Mouse (Mus musculus): ENCODE data around the gene Dapp1.
"Not testable (repeated sequence)": the region's sequence is repeated elsewhere in the genome, so short reads cannot be mapped to it uniquely, and the experiment has no call there.

The Dapp1 gene

GRCm38 (mm10) chr3:137920594-137920993, 60.8 kb downstream of the Dapp1 start:
- DNase-seq (ENCODE audit: low read depth, low spot score), result no peak

GRCm38 (mm10) chr3:137919398-137919797, 61.9 kb downstream of the Dapp1 start:
- no peak for DNase-seq (ENCODE audit: low read depth, low spot score)

- peak; percentile 83 for DNase-seq (ENCODE audit: low read depth, low spot score)
These were observed 62.4 kb downstream of the Dapp1 start for GRCm38 (mm10) chr3:137918932-137919311.

GRCm38 (mm10) chr3:137918172-137918931, 63.0 kb downstream of the Dapp1 start, which contains the start of gene Lamtor3:
Lamtor3 (plus strand) TSS chr3:137918506.
- peak; percentile 87 for DNase-seq (ENCODE audit: low read depth, low spot score)

- DNase-seq (ENCODE audit: low read depth, low spot score), result no peak
These were observed 63.6 kb downstream of the Dapp1 start for GRCm38 (mm10) chr3:137917694-137918171.

- DNase-seq (ENCODE audit: low read depth, low spot score), result not testable (repeated sequence)
These were observed 66.8 kb downstream of the Dapp1 start for GRCm38 (mm10) chr3:137914567-137914966.

- no peak for DNase-seq (ENCODE audit: low read depth, low spot score)
These were observed 68.3 kb downstream of the Dapp1 start for GRCm38 (mm10) chr3:137913093-137913492.

GRCm38 (mm10) chr3:137900149-137900548, 81.2 kb downstream of the Dapp1 start:
- DNase-seq (ENCODE audit: low read depth, low spot score), result no peak

GRCm38 (mm10) chr3:137897685-137898084, 83.7 kb downstream of the Dapp1 start:
- DNase-seq (ENCODE audit: low read depth, low spot score), result no peak

- no peak for DNase-seq (ENCODE audit: low read depth, low spot score)
These were observed 84.5 kb downstream of the Dapp1 start for GRCm38 (mm10) chr3:137896867-137897266.

GRCm38 (mm10) chr3:137896386-137896785, 85.0 kb downstream of the Dapp1 start:
- no peak for DNase-seq (ENCODE audit: low read depth, low spot score)

- peak; percentile 48 for DNase-seq (ENCODE audit: low read depth, low spot score)
These were observed 86.1 kb downstream of the Dapp1 start for GRCm38 (mm10) chr3:137895196-137895595.

GRCm38 (mm10) chr3:137893789-137894188, 87.6 kb downstream of the Dapp1 start:
- DNase-seq (ENCODE audit: low read depth, low spot score), result no peak

GRCm38 (mm10) chr3:137892118-137892517, 89.2 kb downstream of the Dapp1 start:
- no peak for DNase-seq (ENCODE audit: low read depth, low spot score)

GRCm38 (mm10) chr3:137891089-137891488, 90.3 kb downstream of the Dapp1 start:
- DNase-seq (ENCODE audit: low read depth, low spot score), result no peak

GRCm38 (mm10) chr3:137887961-137888360, 93.4 kb downstream of the Dapp1 start:
- DNase-seq (ENCODE audit: low read depth, low spot score), result no peak

- DNase-seq (ENCODE audit: low read depth, low spot score), result no peak
These were observed 100.3 kb downstream of the Dapp1 start for GRCm38 (mm10) chr3:137881093-137881492.

All from R1 (cell line).